Comparison of ENCODE assay signal across 8 mouse cellular contexts in the genomic region with DNA sequence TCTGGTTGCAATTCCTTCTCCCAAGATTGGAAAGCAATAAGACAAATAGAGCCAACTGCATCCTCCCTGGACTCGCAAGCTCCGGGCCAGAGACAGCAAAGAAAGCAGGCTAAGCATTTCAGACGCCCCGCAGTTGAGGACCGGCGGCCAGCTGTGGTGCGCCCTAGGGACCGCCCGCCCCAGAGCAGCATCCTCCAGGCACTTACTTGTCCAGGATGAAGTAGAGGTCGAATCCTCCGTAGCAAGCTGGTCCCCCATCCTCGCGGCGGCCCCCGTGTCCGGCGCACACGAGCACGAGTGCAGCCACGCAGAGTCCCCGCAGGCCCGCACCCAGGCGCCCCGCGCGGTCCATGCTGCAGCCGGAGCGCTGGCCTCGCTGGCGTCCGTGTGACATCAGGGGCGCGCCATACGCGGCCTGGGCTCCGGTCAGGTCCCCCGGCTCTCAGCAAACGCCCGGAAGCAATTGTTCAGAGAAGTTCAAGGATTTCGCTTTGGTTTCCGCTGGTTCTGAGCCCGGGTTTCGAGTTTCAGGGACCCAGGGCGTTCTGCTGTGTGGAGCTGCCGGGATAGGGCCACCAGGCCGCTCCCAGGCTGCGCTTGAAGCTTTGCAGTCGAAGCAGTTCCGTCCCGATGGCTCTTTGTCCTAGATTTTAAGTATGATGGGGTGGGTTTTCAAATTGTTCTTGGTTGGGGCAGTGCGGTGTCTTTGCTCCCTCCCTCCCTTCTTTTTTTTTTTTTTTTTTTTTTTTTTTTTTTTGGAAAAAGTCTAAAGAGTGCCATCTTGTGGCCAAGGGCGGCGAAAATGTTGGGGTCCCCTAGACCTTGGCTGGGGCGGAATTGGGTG. TPM values are rescaled to one million over a fixed set of nuclear protein-coding genes. Genes with fewer than 3 reads are reported as not detected.
DNase-seq lines count a peak whose midpoint lies in the region; ATAC-seq and TF ChIP-seq lines count a peak whose summit lies in the region.

A gene (minus strand): TSS at position 731 of the 844 bp plus-strand sequence.

- peak; percentile 71 for DNase-seq in embryo, embryonic 10 days (ENCODE audit: low spot score)
- DNase-seq in gastrocnemius, postnatal 36 days = peak; percentile 38 to 70
- peak; percentile 90 for DNase-seq in intestine, embryonic 14.5 days (ENCODE audit: low spot score)
- peak; percentile 45 for DNase-seq in left cerebral cortex, postnatal 4 days
- DNase-seq in midbrain, embryonic 11.5 days (ENCODE audit: low spot score, missing footprints) = peak; percentile 98

- intact Hi-C loops in gastrocnemius, postnatal 36 days (cut with DNase I) = no loop called here
- intact Hi-C loops in left cerebral cortex, postnatal 4 days (cut with DNase I) = loop anchor here (1.0 to 10.0 kb wide), 2 partner anchors 51 to 81 kb away; no protein-coding TSS in a partner anchor

- H3K4me1 ChIP-seq in erythroblast, embryonic 14.5 days (ENCODE audit: control insufficient read depth) = peaks cover 2% of the 10 kb centered on the region; the same call in 1 of the 2 replicates
- H3K4me1 ChIP-seq in intestine, embryonic 14.5 days (replicated peaks; ENCODE audit: control insufficient read depth, insufficient read depth, low read length) = peaks cover 15% of the 10 kb centered on the region; the same call in 1 of the 2 replicates
- H3K4me1 ChIP-seq in midbrain, embryonic 11.5 days (ENCODE audit: control insufficient read depth, insufficient read depth, low read length) = peaks cover 9% of the 10 kb centered on the region
- H3K4me1 ChIP-seq in small intestine, adult 2 months (ENCODE audit: control insufficient read depth, insufficient read depth, insufficient read length, low read length) = no peaks in the 10 kb centered on the region

- peak within 1 kb of the TSS; percentile 76 for H3K27ac ChIP-seq in intestine, embryonic 14.5 days (ENCODE audit: low read depth)
- peak within 1 kb of the TSS; percentile 49; the same call in 1 of the 2 replicates for H3K27ac ChIP-seq in midbrain, embryonic 11.5 days (ENCODE audit: low read depth, low read length)
- H3K27ac ChIP-seq in small intestine, adult 2 months (ENCODE audit: insufficient read depth, low read depth, low read length) = peak within 1 kb of the TSS; percentile 50

- no peaks in the 10 kb centered on the region for H3K36me3 ChIP-seq in erythroblast, embryonic 14.5 days (ENCODE audit: control insufficient read depth)
- H3K36me3 ChIP-seq in intestine, embryonic 14.5 days (ENCODE audit: control insufficient read depth, insufficient read depth, low read length) = no peaks in the 10 kb centered on the region
- no peaks in the 10 kb centered on the region for H3K36me3 ChIP-seq in midbrain, embryonic 11.5 days (ENCODE audit: control insufficient read depth, insufficient read depth, low read length)
- no peaks in the 10 kb centered on the region for H3K36me3 ChIP-seq in small intestine, adult 2 months (ENCODE audit: control insufficient read depth, insufficient read depth, low read length)

- H3K27me3 ChIP-seq in erythroblast, embryonic 14.5 days (ENCODE audit: control insufficient read depth) = peaks cover 39% of the 10 kb centered on the region
- no peaks in the 10 kb centered on the region for H3K27me3 ChIP-seq in intestine, embryonic 14.5 days (replicated peaks; ENCODE audit: control insufficient read depth, insufficient read depth, low read length)
- no peaks in the 10 kb centered on the region for H3K27me3 ChIP-seq in midbrain, embryonic 11.5 days (ENCODE audit: control insufficient read depth, insufficient read depth, low read length)
- peaks cover 4% of the 10 kb centered on the region; the same call in 1 of the 2 replicates for H3K27me3 ChIP-seq in small intestine, adult 2 months (ENCODE audit: control insufficient read depth, insufficient read depth, low read length)

- H3K9me3 ChIP-seq in erythroblast, embryonic 14.5 days (ENCODE audit: control insufficient read depth, low read length) = no peaks in the 10 kb centered on the region
- H3K9me3 ChIP-seq in intestine, embryonic 14.5 days (ENCODE audit: control insufficient read depth, low read length) = no peaks in the 10 kb centered on the region
- no peaks in the 10 kb centered on the region for H3K9me3 ChIP-seq in midbrain, embryonic 11.5 days (ENCODE audit: control insufficient read depth, low read length)

- peak within 1 kb of the TSS; percentile 28 for H3K4me3 ChIP-seq in erythroblast, embryonic 14.5 days (replicated peaks)
- H3K4me3 ChIP-seq in intestine, embryonic 14.5 days (ENCODE audit: low read depth, low read length) = peak within 1 kb of the TSS; percentile 64
- peak within 1 kb of the TSS; percentile 66 for H3K4me3 ChIP-seq in midbrain, embryonic 11.5 days (ENCODE audit: low read depth, low read length)
- peak within 1 kb of the TSS; percentile 65 for H3K4me3 ChIP-seq in small intestine, adult 2 months (ENCODE audit: low read depth, low read length)

- peak; percentile 57; the same call in 1 of the 2 replicates for TF ChIP-seq CTCF in small intestine, adult 2 months (IDR thresholded peaks at IDR 0.05; ENCODE audit: extremely low read depth, insufficient read length, insufficient replicate concordance, low read depth, low read length)

- under 1% methylated on average over 54 of the region's 54 CpGs for WGBS in intestine, embryonic 14.5 days
- WGBS in midbrain, embryonic 11.5 days = under 1% methylated on average over 54 of the region's 54 CpGs
- under 1% methylated on average over 54 of the region's 54 CpGs for WGBS in small intestine, adult 2 months

- H3K4me2 ChIP-seq in intestine, embryonic 14.5 days (ENCODE audit: low read length) = peak within 1 kb of the TSS; percentile 64
- H3K4me2 ChIP-seq in midbrain, embryonic 11.5 days = peak within 1 kb of the TSS; percentile 82

- H3K9ac ChIP-seq in intestine, embryonic 14.5 days (ENCODE audit: low read length) = peak within 1 kb of the TSS; percentile 74
- peak within 1 kb of the TSS; percentile 90 for H3K9ac ChIP-seq in midbrain, embryonic 11.5 days (ENCODE audit: low read length)

- TF ChIP-seq POLR2A in small intestine, adult 2 months (IDR thresholded peaks at IDR 0.05; ENCODE audit: low read depth, low read length) = no peak

- no peak for ATAC-seq in erythroblast, adult 5-6 weeks (replicated peaks; ENCODE audit: low FRiP score, poor library complexity, severe bottlenecking)
- peak; percentile 80 for ATAC-seq in intestine, embryonic 14.5 days (replicated peaks; ENCODE audit: low FRiP score, low TSS enrichment, low read depth)
- ATAC-seq in midbrain, embryonic 11.5 days (ENCODE audit: low FRiP score) = peak; percentile 83

RNA-seq across cellular contexts. Expression of the gene that starts here (rescaled TPM):
- polyA plus RNA-seq in erythroblast, embryonic 14.5 days (2012) = not detected in 2 replicates
- total RNA-seq in erythroblast, adult 5-6 weeks (2015; ENCODE audit: low replicate concordance) = not detected in 2 replicates
- total RNA-seq in erythroblast, adult 5-6 weeks (2017; ENCODE audit: low replicate concordance) = not detected in 2 replicates
- total RNA-seq in gastrocnemius, postnatal 36 days (2021) = 1 to 10 TPM; 8.6 to 9.5 TPM
- 8.5 and 9.2 TPM in 2 replicates for polyA plus RNA-seq in intestine, embryonic 14.5 days (2014; fragmentation: Nextera tagmentation; extraction: Ambion mirVana)
- 10 to 100 TPM; 20.9 to 28.4 TPM for total RNA-seq in left cerebral cortex, postnatal 4 days (2021)
- 4.9 and 5.4 TPM in 2 replicates for polyA plus RNA-seq in midbrain, embryonic 11.5 days (2014; fragmentation: Nextera tagmentation; extraction: Ambion mirVana)
- polyA plus RNA-seq in small intestine, adult 2 months (2012; rRNA removed) = 3.9 TPM in 2 replicates

Comparison
In these comparisons a context has a peak if more than half of its experiments do, and no peak if none do; other contexts are left out.
1. RNA of the gene that starts here (total RNA-seq): 20.9 to 28.4 TPM in left cerebral cortex, postnatal 4 days and 8.6 to 9.5 TPM in gastrocnemius, postnatal 36 days; not detected in erythroblast, adult 5-6 weeks; every median in the first group is over 4 times any median in the second.
2. DNase-seq: peak in every context shown above with its lines; median percentile 98 in midbrain, embryonic 11.5 days; 90 in intestine, embryonic 14.5 days; 71 in embryo, embryonic 10 days; 54 in gastrocnemius, postnatal 36 days; 45 in left cerebral cortex, postnatal 4 days.
3. Peak in every context shown above with its lines, with median percentiles within 50 percentile points of each other: H3K4me3 ChIP-seq and H3K27ac ChIP-seq.